Mouse (Mus musculus) lung, postnatal 0 days (tissue): Measurements from ENCODE around the gene Ptprt.

Experiments used
- CTCF ChIP-seq: IDR thresholded peaks from 2 replicates; pipeline ENCODE4 v1.5.1; 2016; ENCODE audit warnings: antibody characterized with exemption, mild to moderate bottlenecking
- EP300 ChIP-seq: IDR thresholded peaks from 2 replicates; pipeline ENCODE4 v1.6.1; 2016; ENCODE audit warnings: antibody characterized with exemption, mild to moderate bottlenecking, control low read depth

DNA sequence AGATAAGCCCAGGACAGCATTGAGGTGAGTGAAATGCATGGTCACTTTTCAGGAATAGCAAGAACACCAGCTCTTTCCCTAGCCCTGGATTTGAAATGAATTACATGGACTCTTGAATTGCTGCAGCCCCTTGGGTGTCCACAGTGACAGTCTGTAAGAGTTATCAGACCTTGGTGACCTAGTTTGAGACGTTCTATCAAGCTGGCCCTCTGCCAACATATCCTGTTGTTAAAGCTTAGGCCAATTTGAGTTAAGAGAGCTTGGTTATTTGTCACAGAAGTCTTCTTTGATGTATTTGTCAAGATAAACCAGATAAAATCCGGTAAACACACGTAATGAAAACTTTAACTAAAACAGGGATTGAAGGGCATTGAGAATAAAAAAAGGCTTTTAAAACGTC, 795.7 kb downstream of the Ptprt start:
- TF ChIP-seq CTCF (no peak), EP300 (no peak)
